In the genomic region with DNA sequence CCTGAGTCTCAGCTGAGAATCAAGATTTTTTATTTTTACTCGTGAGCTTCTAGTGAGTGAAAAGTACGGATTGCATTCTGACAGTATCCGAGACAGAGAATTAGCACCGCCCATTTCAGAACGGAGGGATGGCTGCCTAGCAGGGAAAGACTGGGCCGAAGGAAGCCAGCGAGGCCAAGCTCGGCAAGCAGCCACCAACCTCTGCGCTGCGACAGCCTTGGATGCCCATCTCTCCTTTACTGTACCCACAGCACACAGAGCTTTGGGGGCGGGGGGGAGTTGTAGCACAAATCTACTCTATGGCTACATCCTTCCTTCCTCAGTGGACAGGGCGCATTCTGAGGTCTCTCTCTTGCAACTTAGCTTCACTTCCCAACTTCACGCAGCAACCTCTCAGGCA, we compare ENCODE assay signal across 12 mouse cellular contexts.
"Had no signal": no experiment of that assay in that cellular context is flagged by ENCODE, and none has a peak within 500 bp of the region (broad histone marks: within the 10 kb centered on the region; RNA-seq: fewer than 3 reads in every experiment).

No protein-coding gene starts in this region.

- DNase-seq: lung, embryonic 14.5 days; lung, postnatal 10 days; lung, postnatal 4 days; midbrain, embryonic 14.5 days; retina, postnatal 1 day; right cerebral cortex, adult 18-20 months; right cerebral cortex, postnatal 25 days; right cerebral cortex, postnatal 4 days; spleen, adult 18-20 months; thymus, adult 18-20 months; thymus, postnatal 14 days; thymus, postnatal 36 days had no signal
